Mouse (Mus musculus): Measurements from ENCODE around the gene Guca1a. TPM values are rescaled to one million over a fixed set of nuclear protein-coding genes. Genes with fewer than 3 reads are reported as not detected.
"Not testable (repeated sequence)": the region's sequence is repeated elsewhere in the genome, so short reads cannot be mapped to it uniquely, and the experiment has no call there.

Gene Guca1a
- polyA plus RNA-seq, 1 experiment from 2014 or later, result 0.82 TPM

- no peak overlapping the region for H3K4me3 ChIP-seq (ENCODE audit: low read depth, low read length)
- no peak overlapping the region for H3K4me2 ChIP-seq (ENCODE audit: low read depth)
- DNase-seq (ENCODE audit: low spot score) (no peak), ATAC-seq (ENCODE audit: insufficient read depth, low FRiP score, low TSS enrichment) (no peak)
- no peaks in the 10 kb centered on the region for H3K36me3 ChIP-seq (ENCODE audit: control insufficient read depth, insufficient read depth, low read length)
- no peak overlapping the region for H3K27ac ChIP-seq (ENCODE audit: low read depth, low read length)
- 68% methylated on average over 6 of the region's 6 CpGs for WGBS
- H3K4me1 ChIP-seq (ENCODE audit: control insufficient read depth, insufficient read depth, low read length), result no peaks in the 10 kb centered on the region
- no peaks in the 10 kb centered on the region for H3K9me3 ChIP-seq (ENCODE audit: control insufficient read depth, low read length)
- H3K9ac ChIP-seq (ENCODE audit: low read length), result no peak overlapping the region
- no peaks in the 10 kb centered on the region for H3K27me3 ChIP-seq (ENCODE audit: control insufficient read depth, insufficient read depth, low read length)
Observed at GRCm38 (mm10) chr17:47427316-47427715, 26.9 kb upstream of the Guca1a start.

- no peak overlapping the region for H3K9ac ChIP-seq (ENCODE audit: low read length)
Observed at GRCm38 (mm10) chr17:47424186-47424585, 23.8 kb upstream of the Guca1a start.

GRCm38 (mm10) chr17:47422616-47423015, 22.2 kb upstream of the Guca1a start:
- H3K4me3 ChIP-seq (ENCODE audit: low read depth, low read length); H3K27me3 ChIP-seq (ENCODE audit: control insufficient read depth, insufficient read depth, low read length); ATAC-seq (ENCODE audit: insufficient read depth, low FRiP score, low TSS enrichment); H3K9ac ChIP-seq (ENCODE audit: low read length); DNase-seq (ENCODE audit: low spot score); H3K4me2 ChIP-seq (ENCODE audit: low read depth); H3K27ac ChIP-seq (ENCODE audit: low read depth, low read length); H3K36me3 ChIP-seq (ENCODE audit: control insufficient read depth, insufficient read depth, low read length); H3K9me3 ChIP-seq (ENCODE audit: control insufficient read depth, low read length); H3K4me1 ChIP-seq (ENCODE audit: control insufficient read depth, insufficient read depth, low read length): not testable (repeated sequence)
- 96% methylated on average over 1 of the region's 1 CpGs for WGBS

More at GRCm38 (mm10) chr17:47424186-47424585, 23.8 kb upstream of the Guca1a start:
- Histone ChIP-seq H3K4me2 (ENCODE audit: low read depth) (no peak overlapping the region), H3K4me1 (ENCODE audit: control insufficient read depth, insufficient read depth, low read length) (no peaks in the 10 kb centered on the region), H3K27ac (ENCODE audit: low read depth, low read length) (no peak overlapping the region), H3K9me3 (ENCODE audit: control insufficient read depth, low read length) (no peaks in the 10 kb centered on the region), H3K27me3 (ENCODE audit: control insufficient read depth, insufficient read depth, low read length) (no peaks in the 10 kb centered on the region), H3K36me3 (ENCODE audit: control insufficient read depth, insufficient read depth, low read length) (no peaks in the 10 kb centered on the region), H3K4me3 (ENCODE audit: low read depth, low read length) (no peak overlapping the region)
- WGBS, result 91% methylated on average over 6 of the region's 6 CpGs
- ATAC-seq (ENCODE audit: insufficient read depth, low FRiP score, low TSS enrichment), result no peak
- no peak for DNase-seq (ENCODE audit: low spot score)

- ATAC-seq (ENCODE audit: insufficient read depth, low FRiP score, low TSS enrichment), result no peak
- DNase-seq (ENCODE audit: low spot score), result no peak
- H3K9me3 ChIP-seq (ENCODE audit: control insufficient read depth, low read length), result no peaks in the 10 kb centered on the region
- H3K4me2 ChIP-seq (ENCODE audit: low read depth), result no peak overlapping the region
- H3K36me3 ChIP-seq (ENCODE audit: control insufficient read depth, insufficient read depth, low read length), result no peaks in the 10 kb centered on the region
- WGBS, result 89% methylated on average over 3 of the region's 3 CpGs
- H3K9ac ChIP-seq (ENCODE audit: low read length), result no peak overlapping the region
- H3K4me1 ChIP-seq (ENCODE audit: control insufficient read depth, insufficient read depth, low read length), result no peaks in the 10 kb centered on the region
- no peak overlapping the region for H3K4me3 ChIP-seq (ENCODE audit: low read depth, low read length)
- H3K27me3 ChIP-seq (ENCODE audit: control insufficient read depth, insufficient read depth, low read length), result no peaks in the 10 kb centered on the region
- no peak overlapping the region for H3K27ac ChIP-seq (ENCODE audit: low read depth, low read length)
Observed at GRCm38 (mm10) chr17:47421566-47421965, 21.2 kb upstream of the Guca1a start.

- ATAC-seq (ENCODE audit: insufficient read depth, low FRiP score, low TSS enrichment) (no peak), DNase-seq (ENCODE audit: low spot score) (no peak)
- WGBS, result 58% methylated on average over 2 of the region's 2 CpGs
- H3K9ac ChIP-seq (ENCODE audit: low read length), result no peak overlapping the region
- H3K27me3 ChIP-seq (ENCODE audit: control insufficient read depth, insufficient read depth, low read length), result no peaks in the 10 kb centered on the region
- no peak overlapping the region for H3K27ac ChIP-seq (ENCODE audit: low read depth, low read length)
- no peaks in the 10 kb centered on the region for H3K36me3 ChIP-seq (ENCODE audit: control insufficient read depth, insufficient read depth, low read length)
- no peaks in the 10 kb centered on the region for H3K4me1 ChIP-seq (ENCODE audit: control insufficient read depth, insufficient read depth, low read length)
- no peaks in the 10 kb centered on the region for H3K9me3 ChIP-seq (ENCODE audit: control insufficient read depth, low read length)
- H3K4me3 ChIP-seq (ENCODE audit: low read depth, low read length), result no peak overlapping the region
- H3K4me2 ChIP-seq (ENCODE audit: low read depth), result no peak overlapping the region
Observed at GRCm38 (mm10) chr17:47420195-47420594, 19.8 kb upstream of the Guca1a start.

GRCm38 (mm10) chr17:47409897-47410861, 9.8 kb upstream of the Guca1a start:
- not testable (repeated sequence) for H3K36me3 ChIP-seq (ENCODE audit: control insufficient read depth, insufficient read depth, low read length); DNase-seq (ENCODE audit: low spot score); H3K4me1 ChIP-seq (ENCODE audit: control insufficient read depth, insufficient read depth, low read length); H3K9ac ChIP-seq (ENCODE audit: low read length); ATAC-seq (ENCODE audit: insufficient read depth, low FRiP score, low TSS enrichment); H3K27ac ChIP-seq (ENCODE audit: low read depth, low read length); H3K9me3 ChIP-seq (ENCODE audit: control insufficient read depth, low read length)
- Histone ChIP-seq H3K4me3 (ENCODE audit: low read depth, low read length) (peak overlapping the region; percentile 23), H3K4me2 (ENCODE audit: low read depth) (peak overlapping the region; percentile 42), H3K27me3 (ENCODE audit: control insufficient read depth, insufficient read depth, low read length) (peaks cover 18% of the 10 kb centered on the region)
- 4% methylated on average over 74 of the region's 74 CpGs for WGBS

GRCm38 (mm10) chr17:47408558-47408898, 8.1 kb upstream of the Guca1a start:
- Histone ChIP-seq H3K36me3 (ENCODE audit: control insufficient read depth, insufficient read depth, low read length) (no peaks in the 10 kb centered on the region), H3K9ac (ENCODE audit: low read length) (no peak overlapping the region), H3K9me3 (ENCODE audit: control insufficient read depth, low read length) (no peaks in the 10 kb centered on the region), H3K4me2 (ENCODE audit: low read depth) (no peak overlapping the region), H3K27me3 (ENCODE audit: control insufficient read depth, insufficient read depth, low read length) (peaks cover 15% of the 10 kb centered on the region), H3K4me3 (ENCODE audit: low read depth, low read length) (no peak overlapping the region), H3K27ac (ENCODE audit: low read depth, low read length) (no peak overlapping the region), H3K4me1 (ENCODE audit: control insufficient read depth, insufficient read depth, low read length) (no peaks in the 10 kb centered on the region)
- 24% methylated on average over 8 of the region's 8 CpGs for WGBS
- DNase-seq (ENCODE audit: low spot score) (peak; percentile 76), ATAC-seq (ENCODE audit: insufficient read depth, low FRiP score, low TSS enrichment) (no peak)

GRCm38 (mm10) chr17:47407717-47408557, 7.6 kb upstream of the Guca1a start:
- no peaks in the 10 kb centered on the region for H3K36me3 ChIP-seq (ENCODE audit: control insufficient read depth, insufficient read depth, low read length)
- peaks cover 15% of the 10 kb centered on the region for H3K27me3 ChIP-seq (ENCODE audit: control insufficient read depth, insufficient read depth, low read length)
- no peaks in the 10 kb centered on the region for H3K4me1 ChIP-seq (ENCODE audit: control insufficient read depth, insufficient read depth, low read length)
- 64% methylated on average over 10 of the region's 10 CpGs for WGBS
- ATAC-seq (ENCODE audit: insufficient read depth, low FRiP score, low TSS enrichment) (no peak), DNase-seq (ENCODE audit: low spot score) (no peak)
- H3K9me3 ChIP-seq (ENCODE audit: control insufficient read depth, low read length), result no peaks in the 10 kb centered on the region
- no peak overlapping the region for H3K27ac ChIP-seq (ENCODE audit: low read depth, low read length)
- H3K4me2 ChIP-seq (ENCODE audit: low read depth), result no peak overlapping the region
- no peak overlapping the region for H3K9ac ChIP-seq (ENCODE audit: low read length)
- H3K4me3 ChIP-seq (ENCODE audit: low read depth, low read length), result no peak overlapping the region

All from neural tube, embryonic 11.5 days (tissue).